Mouse (Mus musculus): ENCODE data around the gene Tmc8.
A peak's percentile ranks its signal among the peaks of the same experiment; 100 is the strongest.
"Not testable (repeated sequence)": the region's sequence is repeated elsewhere in the genome, so short reads cannot be mapped to it uniquely, and the experiment has no call there.

Tmc8 gene

GRCm38 (mm10) chr11:117774925-117775324 lies 7.0 kb upstream of the Tmc8 start:
- DNase-seq = no peak

- no peak for DNase-seq
These were observed 6.3 kb upstream of the Tmc8 start for GRCm38 (mm10) chr11:117775540-117775939.

- no peak for DNase-seq
These were observed 5.6 kb upstream of the Tmc8 start for GRCm38 (mm10) chr11:117776085-117776792.

- DNase-seq = no peak
These were observed 4.8 kb upstream of the Tmc8 start for GRCm38 (mm10) chr11:117777111-117777510.

GRCm38 (mm10) chr11:117778031-117778430 lies 3.8 kb upstream of the Tmc8 start:
- no peak for DNase-seq

- DNase-seq = no peak
These were observed 2.9 kb upstream of the Tmc8 start for GRCm38 (mm10) chr11:117778851-117779433.

GRCm38 (mm10) chr11:117779434-117780198 lies 2.3 kb upstream of the Tmc8 start:
- peak; percentile 48 for DNase-seq

GRCm38 (mm10) chr11:117780199-117780515 lies 1.7 kb upstream of the Tmc8 start:
- no peak for DNase-seq

GRCm38 (mm10) chr11:117780582-117781111 lies 1.2 kb upstream of the Tmc8 start:
- no peak for DNase-seq

- DNase-seq = no peak
These were observed 566 bp upstream of the Tmc8 start for GRCm38 (mm10) chr11:117781199-117781821.

- no peak for DNase-seq
These were observed 794 bp downstream of the Tmc8 start for GRCm38 (mm10) chr11:117782705-117783034.

GRCm38 (mm10) chr11:117783089-117783488 lies 1.2 kb downstream of the Tmc8 start:
- DNase-seq = no peak

- no peak for DNase-seq
These were observed 1.9 kb downstream of the Tmc8 start for GRCm38 (mm10) chr11:117783683-117784309.

- DNase-seq = no peak
These were observed 4.4 kb downstream of the Tmc8 start for GRCm38 (mm10) chr11:117786294-117786693.

GRCm38 (mm10) chr11:117788481-117788880 lies 6.6 kb downstream of the Tmc8 start:
- not testable (repeated sequence) for DNase-seq

- DNase-seq = peak; percentile 57
These were observed 8.4 kb downstream of the Tmc8 start for GRCm38 (mm10) chr11:117790286-117790685.

- no peak for DNase-seq
These were observed 9.0 kb downstream of the Tmc8 start for GRCm38 (mm10) chr11:117790703-117791440.

- DNase-seq = no peak
These were observed 9.5 kb downstream of the Tmc8 start for GRCm38 (mm10) chr11:117791441-117791761.

GRCm38 (mm10) chr11:117792281-117792888 lies 10.5 kb downstream of the Tmc8 start:
- no peak for DNase-seq

GRCm38 (mm10) chr11:117794035-117794551 lies 12.2 kb downstream of the Tmc8 start:
- no peak for DNase-seq

GRCm38 (mm10) chr11:117796954-117797353 lies 15.1 kb downstream of the Tmc8 start:
- no peak for DNase-seq
